Comparison of ENCODE assay signal across 13 mouse cellular contexts in genomic region chr3:122296979-122297378, GRCm38 (mm10). TPM values are rescaled to one million over a fixed set of nuclear protein-coding genes. Genes with fewer than 3 reads are reported as not detected.
DNase-seq lines count a peak whose midpoint lies in the region; TF ChIP-seq lines count a peak whose summit lies in the region.
"Had no signal": no experiment of that assay in that cellular context is flagged by ENCODE, and none has a peak within 500 bp of the region (broad histone marks: within the 10 kb centered on the region; RNA-seq: fewer than 3 reads in every experiment).

No protein-coding gene starts in this region.

- no peak overlapping the region for H3K4me3 ChIP-seq in liver, adult 2 months (ENCODE audit: insufficient read depth, low read depth, low read length)
- no peak overlapping the region for H3K4me3 ChIP-seq in myocyte
- H3K4me3 ChIP-seq: forebrain, embryonic 10.5 days; layer of hippocampus, adult 2 months had no signal

- H3K4me1 ChIP-seq in liver, adult 2 months (ENCODE audit: control insufficient read depth, insufficient read depth, low read length), result peaks cover 9% of the 10 kb centered on the region

- TF ChIP-seq POLR2A in liver, adult 2 months (IDR thresholded peaks at IDR 0.05; ENCODE audit: extremely low read depth, insufficient read depth, low read length), result no peak
- no peak for TF ChIP-seq POLR2A in myocyte (IDR thresholded peaks at IDR 0.05; ENCODE audit: insufficient read length, low read depth)

- no peaks in the 10 kb centered on the region for H3K79me2 ChIP-seq in liver, adult 2 months (ENCODE audit: control insufficient read depth, insufficient read depth, low read length)
- no peaks in the 10 kb centered on the region for H3K79me2 ChIP-seq in myocyte (ENCODE audit: control insufficient read depth, insufficient read depth)

- H3K36me3 ChIP-seq in liver, adult 2 months (ENCODE audit: control insufficient read depth, insufficient read depth, low read length), result no peaks in the 10 kb centered on the region
- H3K36me3 ChIP-seq in myocyte (ENCODE audit: control insufficient read depth, insufficient read depth), result no peaks in the 10 kb centered on the region
- H3K36me3 ChIP-seq: forebrain, embryonic 10.5 days; G1E had no signal

- DNase-seq in adrenal gland, adult (ENCODE audit: inconsistent age in 2 of 2, low spot score in 1 of 2), result peak; percentile 71 to 90
- DNase-seq in adrenal gland, postnatal 4 days (ENCODE audit: low spot score in 2 of 2), result no peak
- DNase-seq in liver, adult 2 months (ENCODE audit: extremely low read depth, low read depth, low spot score), result peak; percentile 91
- no peak for DNase-seq in liver
- peak; percentile 76 for DNase-seq in adrenal gland, adult 8-10 months
- DNase-seq in kidney, adult 9 months, result no peak
- no peak for DNase-seq in layer of hippocampus, adult 18-20 months (ENCODE audit: low spot score in 2 of 2)
- DNase-seq: kidney, adult 11 months; lung, embryonic 14.5 days had no signal

- no peak overlapping the region for H3K4me2 ChIP-seq in myocyte (ENCODE audit: low read depth)
- H3K4me2 ChIP-seq: lung, embryonic 14.5 days had no signal

- H3ac ChIP-seq in myocyte (ENCODE audit: control insufficient read depth, insufficient read length), result no peak overlapping the region

- 30% methylated on average over 5 of the region's 5 CpGs for WGBS in liver, adult 2 months

- TF ChIP-seq CTCF in liver, adult 2 months (IDR thresholded peaks at IDR 0.05; ENCODE audit: low read depth, low read length), result no peak

- H3K9ac ChIP-seq in liver, adult 2 months (ENCODE audit: low read depth, low read length), result no peak overlapping the region
- H3K9ac ChIP-seq: lung, embryonic 14.5 days had no signal

- no peak overlapping the region for H3K27ac ChIP-seq in liver, adult 2 months (replicated peaks; ENCODE audit: insufficient read depth, low read depth, low read length)
- H3K27ac ChIP-seq: forebrain, embryonic 10.5 days had no signal

- H3K27me3 ChIP-seq in liver, adult 2 months (ENCODE audit: control insufficient read depth, insufficient read depth, low read length), result no peaks in the 10 kb centered on the region
- H3K27me3 ChIP-seq in myocyte (ENCODE audit: control insufficient read depth, insufficient read depth, insufficient read length), result no peaks in the 10 kb centered on the region

TF ChIP-seq in myocyte, 11 proteins besides CTCF, POLR2A, EP300 and RAD21:
- TF ChIP-seq CEBPB (IDR thresholded peaks at IDR 0.05; ENCODE audit: insufficient read depth, poor library complexity, severe bottlenecking) (peak; percentile 33; the same call in 1 of the 2 replicates), MYOD1 (IDR thresholded peaks at IDR 0.05; ENCODE audit: control insufficient read depth in 1 of 3, insufficient read length in 2 of 3, low read depth in 2 of 3) (no peak)

RNA-seq across cellular contexts. Expression of gene Bcar3, which starts 3.0 kb away (rescaled TPM):
- 10 to 100 TPM; 47.6 to 54.2 TPM for total RNA-seq in adrenal gland, postnatal 4 days (2021)
- total RNA-seq in liver, adult 2 months (2014; rRNA removed), result 44.4 and 69.3 TPM in 2 replicates
- 45.5 and 67.3 TPM in 2 replicates for polyA plus RNA-seq in liver, adult 2 months (2012; rRNA removed)
- total RNA-seq in adrenal gland, adult 8-10 months (2022), result 10 to 100 TPM; 64.1 to 91.3 (median 70.4) TPM
- 21.4 TPM for polyA plus RNA-seq in myocyte (2012; fragmentation: generic; extraction: Trizol)
- total RNA-seq in layer of hippocampus, adult 18-20 months (2021), result 1 to 10 TPM; 8.8 to 9.8 TPM
- polyA plus RNA-seq: G1E had no signal

RNA-seq across cellular contexts. Expression of gene Dnttip2, which starts 22.8 kb away (rescaled TPM):
- 10 to 100 TPM; 47.4 to 52.4 TPM for total RNA-seq in adrenal gland, postnatal 4 days (2021)
- total RNA-seq in liver, adult 2 months (2014; rRNA removed), result 14.5 and 17.7 TPM in 2 replicates
- 3.6 and 4.0 TPM in 2 replicates for polyA plus RNA-seq in liver, adult 2 months (2012; rRNA removed)
- 10 to 100 TPM; 36.0 to 43.2 (median 38.6) TPM for total RNA-seq in adrenal gland, adult 8-10 months (2022)
- 18.5 TPM for polyA plus RNA-seq in myocyte (2012; fragmentation: generic; extraction: Trizol)
- total RNA-seq in layer of hippocampus, adult 18-20 months (2021), result 10 to 100 TPM; 28.1 to 30.0 TPM

RNA-seq across cellular contexts. Expression of gene Gclm, which starts 51.6 kb away (rescaled TPM):
- total RNA-seq in adrenal gland, postnatal 4 days (2021), result 10 to 100 TPM; 74.6 to 88.1 TPM
- total RNA-seq in liver, adult 2 months (2014; rRNA removed), result 57.6 and 116 TPM in 2 replicates
- 236 and 311 TPM in 2 replicates for polyA plus RNA-seq in liver, adult 2 months (2012; rRNA removed)
- 100 to 1,000 TPM in 2 of 4 experiments, 10 to 100 TPM in 2; 85.9 to 118 (median 100) TPM for total RNA-seq in adrenal gland, adult 8-10 months (2022)
- 23.2 TPM for polyA plus RNA-seq in myocyte (2012; fragmentation: generic; extraction: Trizol)
- total RNA-seq in layer of hippocampus, adult 18-20 months (2021), result 10 to 100 TPM; 66.9 to 80.3 TPM

Comparison
In these comparisons a context has a peak if more than half of its experiments do, and no peak if none do; other contexts are left out.
1. DNase-seq: peak in adrenal gland, adult (2 of 2), liver, adult 2 months (single experiment) and adrenal gland, adult 8-10 months (single experiment); none in adrenal gland, postnatal 4 days (0 of 2), liver (single experiment), kidney, adult 9 months (single experiment) and layer of hippocampus, adult 18-20 months (0 of 2).